Mouse (Mus musculus) kidney, postnatal 0 days (tissue): ENCODE data around the gene Teddm1b. TPM values are rescaled to one million over a fixed set of nuclear protein-coding genes. Genes with fewer than 3 reads are reported as not detected.

Experiments
- ATAC-seq: fragments of 200-750 bp; cut with Nextera tagmentation; replicated peaks from 2 replicates; pipeline ENCODE4 v1.8.0; 2017; ENCODE audit warnings: low read depth, moderate number of reproducible peaks, moderate TSS enrichment, moderate library complexity; ENCODE audit not compliant: low FRiP score
- DNase-seq: peaks from one replicate; pipeline ENCODE4 v3.0.0-alpha.2; 2016; ENCODE audit warnings: low spot score
- H3K27ac ChIP-seq: fragments of 300-500 bp; sonication (generic); 2 replicates; pipeline ENCODE4 v1.5.1; 2014; ENCODE audit warnings: mild to moderate bottlenecking
- H3K27me3 ChIP-seq: fragments of 300-500 bp; sonication (generic); 2 replicates; pipeline ENCODE4 v1.6.1; 2014; ENCODE audit warnings: low read length, mixed read lengths; ENCODE audit not compliant: insufficient read depth
- H3K36me3 ChIP-seq: fragments of 300-500 bp; sonication (generic); 2 replicates; pipeline ENCODE4 v1.6.1; 2014; ENCODE audit warnings: low read length, mixed read lengths; ENCODE audit not compliant: insufficient read depth
- H3K4me1 ChIP-seq: fragments of 300-500 bp; sonication (generic); replicated peaks from 2 replicates; pipeline ENCODE4 v1.6.1; 2014; ENCODE audit warnings: antibody characterized with exemption, low read length, mixed read lengths; ENCODE audit not compliant: insufficient read depth
- H3K4me2 ChIP-seq: fragments of 300-500 bp; sonication (generic); 2 replicates; pipeline ENCODE4 v1.6.1; 2014; ENCODE audit warnings: mild to moderate bottlenecking, low read length, moderate library complexity, mixed read lengths
- H3K4me3 ChIP-seq: fragments of 300-500 bp; sonication (generic); replicated peaks from 2 replicates; pipeline ENCODE4 v1.5.1; 2014; ENCODE audit warnings: low read depth, low read length
- H3K9ac ChIP-seq: fragments of 300-500 bp; sonication (generic); 2 replicates; pipeline ENCODE4 v1.6.1; 2014; ENCODE audit warnings: low read depth, low read length
- H3K9me3 ChIP-seq: fragments of 300-500 bp; sonication (generic); replicated peaks from 2 replicates; pipeline ENCODE4 v1.6.1; 2016; ENCODE audit warnings: low read length, inconsistent platforms, mixed read lengths
- CTCF ChIP-seq: IDR thresholded peaks from 2 replicates; pipeline ENCODE4 v1.5.1; 2016; ENCODE audit warnings: antibody characterized with exemption, low read depth, mild to moderate bottlenecking, moderate library complexity
- WGBS: fragments of 180-500 bp; shearing (Covaris S2); extraction: QIAGEN DNeasy Blood & Tissue Kit; methylation state at CpG from one replicate; pipeline ENCODE4 v1.1.7; 2014; 5-methylcytosine and 5-hydroxymethylcytosine counted together
- microRNA-seq: library from miRNA; unstranded; fragments of <30 nt; microRNA quantifications from one replicate; pipeline ENCODE4, GENCODE M21; 2016
- polyA plus RNA-seq: library from polyadenylated mRNA; unstranded; fragments of >200 nt; fragmentation: Nextera tagmentation; extraction: Ambion mirVana; gene quantifications from 2 replicates; pipeline ENCODE4 v1.2.1, GENCODE M21; 2015

Teddm1b gene
- polyA plus RNA-seq, 1 experiment from 2014 or later: 0.11 TPM

GRCm38 (mm10) chr1:153922571-153923021 lies 48.5 kb downstream of the Teddm1b start:
- TF ChIP-seq CTCF: no peak
- 23% methylated on average over 5 of the region's 5 CpGs for WGBS
- Histone ChIP-seq H3K4me2 (no peak overlapping the region), H3K9me3 (no peaks in the 10 kb centered on the region), H3K36me3 (no peaks in the 10 kb centered on the region), H3K4me1 (no peaks in the 10 kb centered on the region), H3K27ac (no peak overlapping the region), H3K27me3 (no peaks in the 10 kb centered on the region), H3K9ac (no peak overlapping the region), H3K4me3 (no peak overlapping the region)
- ATAC-seq (no peak), DNase-seq (no peak)

GRCm38 (mm10) chr1:153924395-153925385 lies 50.5 kb downstream of the Teddm1b start:
- no peak for ATAC-seq
- no peak for TF ChIP-seq CTCF
- no peaks in the 10 kb centered on the region for H3K4me1 ChIP-seq
- no peak for DNase-seq
- H3K4me3 ChIP-seq: no peak overlapping the region
- H3K36me3 ChIP-seq: no peaks in the 10 kb centered on the region
- H3K9me3 ChIP-seq: no peaks in the 10 kb centered on the region
- no peaks in the 10 kb centered on the region for H3K27me3 ChIP-seq
- H3K27ac ChIP-seq: no peak overlapping the region
- H3K9ac ChIP-seq: no peak overlapping the region
- no peak overlapping the region for H3K4me2 ChIP-seq
- WGBS: 68% methylated on average over 6 of the region's 6 CpGs

Small RNA genes within 50 kb of the gene (microRNA-seq; reads per million reads assigned to microRNA genes)
- gene Mir8114: 7.6 reads per million, percentile 20 among the genes with 10 or more reads in this experiment

Other genes with a start within 250 kb of the Teddm1b start
- gene Rgs8, start 221.3 kb upstream of the Teddm1b start, polyA plus RNA-seq: 0.03 and 0.23 TPM in 2 replicates
- 4.0 and 5.4 TPM in 2 replicates for gene Rgs16, start 134.0 kb upstream of the Teddm1b start, polyA plus RNA-seq
- 10.8 TPM in 2 replicates for gene Rnasel, start 124.9 kb upstream of the Teddm1b start, polyA plus RNA-seq
- not detected in 2 replicates for gene Rgsl1, start 30.2 kb upstream of the Teddm1b start, polyA plus RNA-seq
- not detected in 2 replicates for gene Teddm1a, start 17.4 kb downstream of the Teddm1b start, polyA plus RNA-seq
- gene Glul, start 25.6 kb downstream of the Teddm1b start, polyA plus RNA-seq: 226 and 230 TPM in 2 replicates
- gene Teddm2, start 25.9 kb downstream of the Teddm1b start, polyA plus RNA-seq: 0.52 and 0.63 TPM in 2 replicates